Mouse (Mus musculus): ENCODE measurements around the gene Ccdc124.
A peak's percentile ranks its signal among the peaks of the same experiment; 100 is the strongest.
"Not testable (repeated sequence)": the region's sequence is repeated elsewhere in the genome, so short reads cannot be mapped to it uniquely, and the experiment has no call there.

The Ccdc124 gene

GRCm38 (mm10) chr8:70895571-70896259, 22.0 kb upstream of the Ccdc124 start:
- DNase-seq (ENCODE audit: low read depth, low spot score), result not testable (repeated sequence)

- DNase-seq (ENCODE audit: low read depth, low spot score), result no peak
Observed at GRCm38 (mm10) chr8:70894771-70895545, 21.2 kb upstream of the Ccdc124 start.

GRCm38 (mm10) chr8:70894385-70894720, 20.6 kb upstream of the Ccdc124 start:
- DNase-seq (ENCODE audit: low read depth, low spot score), result no peak

DNA sequence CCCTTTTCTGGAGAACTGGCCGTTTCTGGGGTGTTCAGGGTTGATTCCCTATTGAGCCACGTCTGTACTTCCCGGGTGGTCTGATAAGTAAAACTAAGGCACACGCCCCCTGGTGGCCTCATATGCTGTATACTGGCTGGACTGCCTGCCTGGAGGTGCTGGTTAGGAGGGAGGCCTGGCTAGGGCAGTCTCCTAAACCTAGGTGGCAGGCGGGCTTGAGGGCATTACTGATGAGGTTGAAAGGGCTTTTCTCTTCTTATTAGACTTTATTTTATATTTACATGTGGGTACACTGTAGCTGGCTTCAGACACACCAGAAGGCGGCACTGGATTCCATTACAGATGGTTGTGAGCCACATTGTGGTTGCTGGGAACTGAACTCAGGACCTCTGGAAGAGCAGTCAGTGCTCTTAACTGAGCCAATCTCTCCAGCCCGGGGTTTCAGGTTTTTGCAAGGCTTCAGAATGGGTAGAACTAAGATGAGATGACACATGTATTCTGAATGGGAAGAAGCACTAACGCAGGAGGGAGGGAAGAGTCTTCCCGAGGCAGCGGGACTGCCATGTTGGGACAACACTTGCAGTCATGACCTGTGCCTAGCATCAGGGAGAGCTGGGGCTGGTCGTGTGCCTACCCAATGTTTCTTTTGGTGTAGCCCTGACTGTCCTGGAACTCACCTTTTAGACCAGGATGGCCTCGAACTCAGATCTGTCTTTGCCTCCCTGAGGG, 20.1 kb upstream of the Ccdc124 start:
- no peak for DNase-seq (ENCODE audit: low read depth, low spot score)

DNA sequence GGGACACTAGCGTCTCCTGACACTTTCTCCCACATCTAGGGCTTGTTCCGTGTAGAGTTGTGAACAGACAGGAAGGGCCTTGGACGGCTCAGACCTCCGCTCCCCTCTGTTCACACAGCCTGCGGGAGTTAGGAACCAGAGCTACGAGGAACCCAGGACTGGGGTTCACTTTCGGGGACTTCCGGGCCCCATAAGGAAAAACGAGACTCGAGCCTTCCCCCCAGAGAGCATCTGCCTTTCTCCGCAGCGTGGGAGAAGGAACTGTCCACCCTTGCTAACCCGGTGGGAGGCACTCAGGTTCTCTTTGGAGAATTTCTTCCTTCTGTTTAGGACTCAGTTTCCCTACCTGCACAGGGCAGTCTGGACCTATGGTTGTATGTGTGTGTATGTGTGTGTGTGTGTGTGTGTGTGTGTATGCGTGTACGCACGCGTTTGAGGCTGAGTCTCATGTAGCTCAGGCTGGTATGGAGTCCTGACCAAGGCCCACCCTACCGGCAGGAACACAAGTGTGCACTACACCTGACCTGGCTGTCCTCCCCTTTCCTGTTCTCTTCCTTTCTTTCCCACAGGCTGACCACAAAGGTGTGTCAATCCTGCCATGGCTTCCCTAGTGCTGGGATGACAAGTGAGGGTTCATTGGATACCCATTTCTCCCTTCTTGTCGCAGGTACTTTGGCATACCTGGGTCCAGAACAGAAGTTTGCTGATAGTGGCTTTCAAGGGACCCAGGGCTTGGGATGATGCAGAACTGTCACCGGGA, 19.3 kb upstream of the Ccdc124 start:
- DNase-seq (ENCODE audit: low read depth, low spot score), result no peak

DNA sequence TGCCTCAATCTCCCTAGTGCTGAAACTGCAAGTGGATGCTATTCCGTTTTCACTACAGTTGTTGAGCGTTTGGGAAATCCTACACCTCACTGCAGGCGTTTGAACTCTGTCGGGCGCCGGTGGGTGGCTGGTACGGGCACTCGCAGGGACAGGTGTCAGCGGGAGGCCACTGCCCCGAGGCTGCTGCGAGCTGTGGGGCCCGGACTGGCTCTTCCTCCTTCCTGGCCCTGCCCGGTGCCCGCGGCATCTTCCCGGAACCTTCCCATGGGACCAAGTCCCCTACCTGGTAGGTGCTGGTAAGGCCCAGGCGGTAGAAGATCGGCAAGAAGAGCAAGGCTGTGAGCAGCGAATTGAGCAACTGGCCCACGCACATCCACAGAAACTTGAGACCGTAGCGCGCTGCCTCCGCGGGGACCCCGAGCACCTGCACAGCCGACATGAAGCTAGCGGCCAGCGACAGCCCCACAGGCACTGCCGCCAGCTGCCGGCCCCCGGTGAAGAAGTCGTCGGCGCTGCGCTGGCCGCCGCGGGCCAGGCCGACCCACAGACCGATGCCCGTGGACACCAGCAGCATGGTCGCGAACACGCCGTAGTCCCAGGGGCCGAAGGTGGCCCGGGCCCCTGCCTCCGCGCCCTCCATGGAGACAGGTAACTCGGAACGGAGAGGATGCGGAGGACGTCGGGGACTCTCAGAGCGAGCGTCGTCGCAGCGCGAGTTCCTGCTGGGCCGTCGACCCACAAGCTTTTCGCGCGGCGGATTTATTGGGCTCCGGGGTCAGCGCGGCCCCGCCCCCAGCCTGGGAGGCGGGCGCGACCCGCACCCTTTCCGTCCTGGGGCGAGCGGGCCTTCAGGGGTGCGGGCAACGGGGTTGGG, 18.5 kb upstream of the Ccdc124 start, which contains the start of gene Slc5a5:
Gene Slc5a5 (minus strand): TSS at position 736 of the 874 bp plus-strand sequence.
- no peak for DNase-seq (ENCODE audit: low read depth, low spot score)

GRCm38 (mm10) chr8:70891356-70891755, 17.6 kb upstream of the Ccdc124 start:
- DNase-seq (ENCODE audit: low read depth, low spot score), result no peak

- no peak for DNase-seq (ENCODE audit: low read depth, low spot score)
Observed at GRCm38 (mm10) chr8:70890656-70891055, 16.9 kb upstream of the Ccdc124 start.

DNA sequence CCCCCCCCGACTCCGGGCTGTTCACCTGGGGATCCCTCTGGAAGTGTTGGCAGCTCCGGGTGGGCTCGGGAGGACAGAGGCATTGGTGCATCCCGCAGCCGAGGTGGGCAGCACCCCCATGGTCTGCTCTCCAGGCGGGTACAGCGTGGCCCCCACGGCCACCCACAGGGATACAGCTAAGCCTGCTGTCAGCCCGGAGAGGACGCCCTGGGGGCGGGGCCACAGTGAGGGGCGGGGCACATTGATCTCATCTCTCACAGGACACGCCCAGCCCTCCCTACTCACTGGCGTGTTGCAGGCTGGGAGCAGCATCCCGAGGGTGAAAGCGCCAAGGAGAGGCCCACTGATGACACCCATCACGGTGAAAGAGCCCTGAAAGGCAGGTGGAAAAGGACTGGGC, 13.9 kb upstream of the Ccdc124 start:
- no peak for DNase-seq (ENCODE audit: low read depth, low spot score)

GRCm38 (mm10) chr8:70885612-70886011, 11.9 kb upstream of the Ccdc124 start:
- DNase-seq (ENCODE audit: low read depth, low spot score), result no peak

DNA sequence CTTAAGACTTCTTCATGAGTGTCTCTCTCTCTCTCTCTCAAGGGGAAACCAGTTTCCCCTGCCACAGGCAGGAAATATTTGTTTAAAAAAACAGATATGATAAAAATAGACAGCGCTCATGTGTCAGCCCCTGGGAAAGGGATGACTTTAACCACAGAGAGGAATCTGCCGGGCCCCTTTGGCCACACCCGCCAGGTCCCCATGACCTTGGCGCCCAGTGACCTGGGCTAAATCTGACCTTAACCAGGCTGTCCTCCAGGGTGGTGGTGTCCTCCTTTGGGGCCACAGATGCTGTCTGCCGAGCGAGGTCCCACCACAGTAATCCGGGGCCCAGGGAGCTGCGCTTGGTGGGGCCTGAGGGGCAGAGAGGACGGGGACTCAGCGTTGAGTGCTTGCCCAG, 10.9 kb upstream of the Ccdc124 start:
- no peak for DNase-seq (ENCODE audit: low read depth, low spot score)

DNA sequence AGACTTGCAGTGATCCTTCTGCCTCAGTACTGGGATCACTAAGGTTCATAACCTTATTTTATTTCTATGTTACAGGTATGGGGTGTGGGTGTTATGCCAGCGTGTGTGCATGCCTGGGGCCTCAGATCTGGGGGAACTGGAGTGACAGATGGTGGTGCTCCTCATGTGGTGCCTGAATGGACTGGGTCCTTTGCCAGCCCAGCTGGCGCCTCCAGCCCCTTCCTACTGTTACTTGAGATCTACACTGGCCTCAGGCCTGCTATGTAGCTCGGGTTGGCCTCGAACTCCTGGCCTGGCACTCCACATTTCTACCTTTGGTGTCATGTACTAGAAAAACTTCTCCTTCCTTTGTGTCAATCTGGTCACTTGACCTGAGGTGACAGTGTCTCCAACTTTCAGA, 10.5 kb upstream of the Ccdc124 start:
- DNase-seq (ENCODE audit: low read depth, low spot score), result no peak

DNA sequence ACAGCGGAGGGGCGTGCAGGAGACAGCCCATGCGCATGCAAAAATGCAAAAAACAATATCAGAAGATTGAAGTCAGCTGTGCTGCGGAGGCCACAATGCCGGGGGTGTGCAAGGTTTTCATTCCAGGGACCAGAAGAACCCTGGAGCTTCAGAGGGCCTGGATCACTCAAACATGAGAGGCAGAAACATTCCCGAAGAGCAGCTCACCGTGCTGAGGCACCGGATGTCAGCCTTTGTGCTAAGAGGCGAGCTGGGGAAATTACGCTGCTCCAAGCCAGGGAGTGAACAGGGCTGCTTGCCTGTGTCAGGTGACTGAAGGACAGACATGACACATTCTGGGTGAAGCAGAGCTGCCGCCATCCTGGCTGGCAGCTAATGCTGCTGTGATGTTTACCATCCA, 6.8 kb upstream of the Ccdc124 start:
- DNase-seq (ENCODE audit: low read depth, low spot score), result no peak

DNA sequence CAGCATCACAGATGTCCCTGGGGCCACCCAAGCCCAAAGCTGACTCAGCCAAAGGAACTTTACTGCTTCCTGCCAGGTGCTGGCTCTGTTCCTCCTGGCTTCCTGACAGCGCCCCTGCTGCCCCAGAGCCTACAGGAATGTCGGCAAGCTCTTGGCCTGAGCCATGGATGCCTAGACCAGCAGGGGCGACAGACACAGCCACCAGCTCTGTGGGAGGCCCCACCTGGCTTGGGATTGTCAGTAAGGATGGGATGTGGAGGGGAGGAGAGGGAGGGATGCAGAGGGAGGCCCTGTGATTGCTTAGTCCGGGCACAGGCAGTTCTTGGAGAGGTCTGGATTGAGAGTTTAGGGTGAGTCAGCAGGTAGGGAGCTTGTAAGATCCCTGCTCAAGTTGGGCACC, 6.4 kb upstream of the Ccdc124 start:
- peak; percentile 31 for DNase-seq (ENCODE audit: low read depth, low spot score)

DNA sequence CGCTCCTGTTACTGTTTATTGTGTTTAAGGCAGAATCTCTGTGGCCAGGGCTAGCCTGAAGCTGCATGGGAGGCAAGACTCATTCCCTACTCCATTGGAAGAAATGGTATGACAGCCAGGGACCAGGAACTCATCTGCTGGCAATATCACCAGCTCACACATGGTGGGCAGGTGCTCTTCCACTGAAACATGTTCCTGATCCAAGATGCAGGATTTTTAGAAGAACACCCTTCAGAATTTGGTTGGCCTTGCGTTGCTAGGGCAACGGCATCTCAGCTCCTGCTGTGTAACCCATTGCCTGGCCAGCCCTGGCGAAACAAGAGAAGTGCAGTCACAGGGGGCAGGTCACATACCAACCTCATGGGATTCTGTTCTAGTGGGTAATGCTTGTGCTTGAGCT, 5.8 kb upstream of the Ccdc124 start:
- no peak for DNase-seq (ENCODE audit: low read depth, low spot score)

- DNase-seq (ENCODE audit: low read depth, low spot score), result no peak
Observed at GRCm38 (mm10) chr8:70878178-70878577, 4.4 kb upstream of the Ccdc124 start.

DNA sequence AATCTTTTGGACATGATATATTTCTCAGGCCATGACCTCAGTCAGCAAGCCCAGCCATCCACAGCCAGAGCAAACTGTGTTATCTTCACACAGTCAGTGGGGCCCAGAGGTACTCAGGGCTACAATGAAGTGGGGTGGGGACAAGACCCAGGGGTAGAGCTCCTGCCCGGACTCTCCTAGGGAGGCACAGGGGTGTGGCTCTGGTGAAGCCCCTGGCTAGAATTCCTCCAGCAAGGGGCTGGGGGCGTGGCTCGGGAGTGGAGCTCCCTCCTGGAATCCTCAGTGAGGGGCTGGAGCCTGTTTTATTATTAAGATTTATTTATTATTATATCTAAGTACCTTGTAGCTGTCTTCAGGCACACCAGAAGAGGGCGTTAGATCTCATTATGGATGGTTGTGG, 2.6 kb upstream of the Ccdc124 start:
- DNase-seq (ENCODE audit: low read depth, low spot score), result no peak

DNA sequence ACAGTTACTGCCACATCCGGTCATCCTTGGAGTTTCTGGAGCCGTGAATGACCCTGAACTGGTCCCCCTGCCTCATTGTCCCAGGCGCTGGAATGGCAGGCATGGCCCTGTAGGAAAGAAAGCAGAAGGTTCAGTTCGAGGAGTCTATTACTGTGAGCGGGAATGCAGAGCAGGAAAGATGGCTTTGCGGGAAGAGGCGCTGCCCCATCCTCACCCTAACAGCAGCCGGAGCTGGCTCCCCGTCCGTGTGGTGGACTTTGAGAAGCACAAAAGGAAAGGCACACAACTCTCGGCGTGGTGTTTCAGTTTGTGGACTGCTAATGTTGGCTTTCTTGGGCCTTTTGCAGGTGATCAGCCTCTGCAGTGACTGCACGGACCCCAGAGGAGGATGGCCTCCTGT, 706 bp upstream of the Ccdc124 start:
- no peak for DNase-seq (ENCODE audit: low read depth, low spot score)

- DNase-seq (ENCODE audit: low read depth, low spot score), result no peak
Observed at GRCm38 (mm10) chr8:70872643-70873363, 932 bp downstream of the Ccdc124 start.

GRCm38 (mm10) chr8:70871195-70871807, 2.4 kb downstream of the Ccdc124 start:
- DNase-seq (ENCODE audit: low read depth, low spot score), result no peak

Measured in telencephalon, adult 2 months (tissue).